Mouse (Mus musculus) intestine, postnatal 0 days (tissue): ENCODE measurements at regions not wholly inside any gene's neighbourhood (a gene's known extent, or its start where the extent isn't known, plus 50 kb on each side); places are given as distances from the start of the nearest gene placed in this dataset.

ENCODE experiments used
- ATAC-seq: fragments of 200-750 bp; cut with Nextera tagmentation; 2 replicates; pipeline ENCODE4 v1.8.0; 2017; ENCODE audit warnings: mild to moderate bottlenecking, moderate TSS enrichment, moderate library complexity
- H3K27ac ChIP-seq: fragments of 300-500 bp; sonication (generic); 2 replicates; pipeline ENCODE4 v1.5.1; 2014; ENCODE audit warnings: mild to moderate bottlenecking, low read depth, low read length, moderate library complexity
- H3K27me3 ChIP-seq: fragments of 300-500 bp; sonication (generic); replicated peaks from 2 replicates; pipeline ENCODE4 v1.6.1; 2014; ENCODE audit warnings: low read length, mixed read lengths; ENCODE audit not compliant: control insufficient read depth, insufficient read depth
- H3K36me3 ChIP-seq: fragments of 300-500 bp; sonication (generic); 2 replicates; pipeline ENCODE4 v1.6.1; 2014; ENCODE audit warnings: mild to moderate bottlenecking, moderate library complexity; ENCODE audit not compliant: control insufficient read depth, insufficient read depth
- H3K4me1 ChIP-seq: fragments of 300-500 bp; sonication (generic); replicated peaks from 2 replicates; pipeline ENCODE4 v1.6.1; 2014; ENCODE audit warnings: antibody characterized with exemption, low read length, mixed read lengths; ENCODE audit not compliant: control insufficient read depth, insufficient read depth
- H3K4me2 ChIP-seq: fragments of 300-500 bp; sonication (generic); replicated peaks from 2 replicates; pipeline ENCODE4 v1.6.1; 2014; ENCODE audit warnings: low read depth, mild to moderate bottlenecking, moderate library complexity
- H3K4me3 ChIP-seq: fragments of 300-500 bp; sonication (generic); 2 replicates; pipeline ENCODE4 v1.5.1; 2014; ENCODE audit warnings: low read depth, low read length
- H3K9ac ChIP-seq: fragments of 300-500 bp; sonication (generic); 2 replicates; pipeline ENCODE4 v1.6.1; 2014; ENCODE audit warnings: mild to moderate bottlenecking, low read depth, low read length
- H3K9me3 ChIP-seq: fragments of 300-500 bp; sonication (generic); 2 replicates; pipeline ENCODE4 v1.6.1; 2016; ENCODE audit warnings: mixed run types; ENCODE audit not compliant: control insufficient read depth
- CTCF ChIP-seq: sonication (generic); IDR thresholded peaks from 2 replicates; pipeline ENCODE4 v1.5.1; 2016; ENCODE audit warnings: low read depth, mild to moderate bottlenecking, control low read depth, antibody characterized with exemption, moderate library complexity
- WGBS: fragments of 180-500 bp; shearing (Covaris S2); extraction: QIAGEN DNeasy Blood & Tissue Kit; methylation state at CpG from one replicate; pipeline ENCODE4 v1.1.7; 2014; 5-methylcytosine and 5-hydroxymethylcytosine counted together

DNA sequence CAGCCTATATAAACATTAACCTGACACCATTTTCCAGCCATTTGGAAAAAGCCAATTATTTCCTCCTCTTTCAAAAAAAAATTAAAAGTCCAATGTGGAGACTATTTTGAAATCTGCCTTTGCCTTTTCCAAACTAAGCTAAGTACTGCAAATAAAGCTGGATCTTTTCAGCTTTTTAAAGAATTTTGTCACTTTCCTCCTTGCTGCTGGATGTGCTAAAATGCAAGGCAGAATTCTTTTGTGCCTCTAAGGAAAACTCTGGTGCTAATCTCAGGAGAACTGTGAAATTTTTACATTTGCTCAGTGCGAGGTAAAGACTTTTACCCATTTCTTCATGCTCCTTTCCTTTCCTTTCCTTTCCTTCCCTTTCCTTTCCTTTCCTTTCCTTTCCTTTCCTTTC, 546.7 kb downstream of the 1190002N15Rik start:
- 64% methylated on average over 1 of the region's 1 CpGs for WGBS
- H3K27me3 ChIP-seq: no peaks in the 10 kb centered on the region
- no peak for ATAC-seq

DNA sequence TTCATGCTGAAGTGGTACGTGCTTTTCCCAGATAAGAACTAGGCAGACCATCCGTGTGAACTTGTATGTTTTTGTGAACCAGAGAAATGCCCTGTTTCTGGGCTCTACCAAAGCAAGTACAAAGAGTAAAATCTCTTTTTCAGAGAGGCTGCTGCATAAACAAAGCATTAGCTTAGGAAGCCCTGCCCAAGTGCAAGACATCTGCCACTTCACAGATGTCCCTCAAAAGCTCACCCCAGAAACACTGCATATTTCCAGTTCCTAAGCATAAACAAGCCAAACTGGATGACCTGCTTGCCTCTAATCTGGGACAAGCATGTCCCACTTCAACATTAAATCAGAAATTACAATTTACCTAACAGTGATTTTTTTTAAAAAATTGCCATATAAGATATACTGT, 556.7 kb downstream of the 1190002N15Rik start:
- TF ChIP-seq CTCF: no peak
- Histone ChIP-seq H3K9ac (no peak overlapping the region), H3K4me2 (no peak overlapping the region), H3K9me3 (no peaks in the 10 kb centered on the region), H3K36me3 (no peaks in the 10 kb centered on the region), H3K4me3 (no peak overlapping the region), H3K27ac (no peak overlapping the region), H3K4me1 (no peaks in the 10 kb centered on the region), H3K27me3 (no peaks in the 10 kb centered on the region)
- ATAC-seq: no peak
- WGBS: 66% methylated on average over 2 of the region's 2 CpGs

More for the DNA sequence above, 546.7 kb downstream of the 1190002N15Rik start:
- H3K27ac ChIP-seq: no peak overlapping the region
- TF ChIP-seq CTCF: no peak
- no peak overlapping the region for H3K4me2 ChIP-seq
- no peaks in the 10 kb centered on the region for H3K9me3 ChIP-seq
- H3K4me1 ChIP-seq: no peaks in the 10 kb centered on the region
- no peaks in the 10 kb centered on the region for H3K36me3 ChIP-seq
- no peak overlapping the region for H3K9ac ChIP-seq
- H3K4me3 ChIP-seq: no peak overlapping the region

DNA sequence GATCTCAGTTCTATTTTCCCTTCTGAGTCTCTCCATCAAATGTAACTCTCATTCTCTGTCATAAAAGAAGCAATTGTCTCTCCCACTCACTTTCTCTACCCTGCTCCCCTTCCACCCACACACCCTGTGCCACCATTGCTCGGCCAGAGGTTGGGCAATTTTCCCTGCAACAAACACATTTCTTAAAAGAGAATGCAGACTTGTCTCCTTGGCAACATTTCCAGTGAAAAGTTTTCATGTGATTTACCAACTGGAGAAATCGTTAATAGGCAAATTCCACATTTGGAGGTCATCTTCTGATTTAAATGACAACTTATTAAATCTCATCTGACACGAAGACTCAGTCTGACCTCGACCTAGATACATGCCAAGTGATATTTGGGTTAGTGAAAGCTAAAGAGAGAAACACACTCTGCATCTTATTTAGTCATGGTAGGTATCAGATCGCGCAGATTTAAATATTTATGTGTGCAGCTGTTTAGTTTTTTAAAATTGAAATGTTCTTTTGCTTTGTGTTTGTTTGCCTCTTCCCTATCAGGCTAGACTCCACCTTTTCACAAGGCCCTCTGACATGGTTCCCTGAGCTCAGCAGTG, 568.1 kb downstream of the 1190002N15Rik start:
- H3K9ac ChIP-seq: no peak overlapping the region
- H3K9me3 ChIP-seq: no peaks in the 10 kb centered on the region
- 81% methylated on average over 6 of the region's 6 CpGs for WGBS
- no peak overlapping the region for H3K27ac ChIP-seq
- TF ChIP-seq CTCF: no peak
- ATAC-seq: no peak
- no peaks in the 10 kb centered on the region for H3K27me3 ChIP-seq
- no peak overlapping the region for H3K4me2 ChIP-seq
- no peaks in the 10 kb centered on the region for H3K4me1 ChIP-seq
- no peaks in the 10 kb centered on the region for H3K36me3 ChIP-seq
- H3K4me3 ChIP-seq: no peak overlapping the region

DNA sequence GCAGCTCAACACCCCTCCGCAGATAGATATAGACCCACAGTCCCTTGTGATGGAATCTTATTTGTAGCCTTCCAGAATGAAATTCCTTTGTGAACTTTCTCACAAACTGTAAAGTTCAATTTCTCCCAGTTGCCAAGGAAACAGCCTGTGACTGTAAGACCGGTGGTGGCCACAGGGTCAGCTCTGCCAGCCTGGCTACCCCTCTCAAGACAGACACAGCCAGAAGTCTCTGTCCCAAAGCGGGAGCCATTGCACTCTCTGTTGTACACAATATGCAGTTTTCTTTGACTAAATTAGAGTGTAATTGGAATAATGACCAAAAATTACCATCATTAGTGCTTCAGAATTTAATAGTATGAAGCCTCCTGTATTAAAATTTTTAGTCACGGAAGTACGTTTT, 568.8 kb downstream of the 1190002N15Rik start:
- WGBS: 82% methylated on average over 5 of the region's 5 CpGs
- H3K27ac ChIP-seq: no peak overlapping the region
- H3K4me1 ChIP-seq: no peaks in the 10 kb centered on the region
- no peak for ATAC-seq
- H3K27me3 ChIP-seq: no peaks in the 10 kb centered on the region
- no peaks in the 10 kb centered on the region for H3K36me3 ChIP-seq
- no peak overlapping the region for H3K4me3 ChIP-seq
- H3K9ac ChIP-seq: no peak overlapping the region
- TF ChIP-seq CTCF: no peak
- no peaks in the 10 kb centered on the region for H3K9me3 ChIP-seq
- no peak overlapping the region for H3K4me2 ChIP-seq

DNA sequence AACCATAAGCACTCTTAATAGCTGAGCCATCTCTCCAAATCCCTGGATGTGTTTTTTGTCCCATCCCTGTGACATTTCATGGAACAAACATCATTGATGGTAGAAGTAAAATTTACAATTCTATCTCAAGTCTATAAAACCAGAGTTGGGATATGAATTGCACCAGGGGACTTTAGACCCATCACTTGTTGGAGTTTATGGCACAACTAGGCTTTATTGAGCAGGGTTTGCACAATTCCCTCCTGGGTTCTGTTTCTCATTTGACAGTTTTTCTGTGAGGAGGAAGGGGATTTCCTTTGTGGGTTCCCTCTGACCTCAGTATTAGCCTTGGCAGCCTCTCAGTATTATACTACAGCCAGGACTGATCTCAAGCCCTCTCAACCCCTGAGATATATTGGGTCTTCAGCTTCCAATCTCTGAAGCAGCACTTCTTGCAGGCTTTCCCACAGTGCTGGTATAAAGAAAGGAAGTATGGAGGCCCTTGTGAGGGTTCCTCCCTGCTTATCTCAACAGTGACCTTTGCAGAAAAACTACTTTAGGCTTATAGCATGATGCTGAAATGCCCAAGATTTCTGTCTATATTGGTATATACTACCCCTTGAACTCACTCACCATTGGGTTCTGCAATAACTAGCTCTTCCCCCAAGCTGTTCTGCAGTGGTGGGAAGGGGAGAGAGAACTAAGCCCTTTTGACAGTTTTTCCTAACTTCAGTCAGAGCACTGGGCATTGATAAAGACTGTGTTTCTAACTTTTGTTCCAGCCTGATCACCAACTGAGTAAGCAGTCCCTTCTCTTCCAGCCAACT, 582.4 kb downstream of the 1190002N15Rik start:
- Histone ChIP-seq H3K9ac (no peak overlapping the region), H3K4me3 (no peak overlapping the region), H3K9me3 (no peaks in the 10 kb centered on the region), H3K36me3 (no peaks in the 10 kb centered on the region), H3K27ac (no peak overlapping the region), H3K27me3 (no peaks in the 10 kb centered on the region), H3K4me1 (no peaks in the 10 kb centered on the region), H3K4me2 (no peak overlapping the region)
- ATAC-seq: peak; percentile 88
- TF ChIP-seq CTCF: no peak

DNA sequence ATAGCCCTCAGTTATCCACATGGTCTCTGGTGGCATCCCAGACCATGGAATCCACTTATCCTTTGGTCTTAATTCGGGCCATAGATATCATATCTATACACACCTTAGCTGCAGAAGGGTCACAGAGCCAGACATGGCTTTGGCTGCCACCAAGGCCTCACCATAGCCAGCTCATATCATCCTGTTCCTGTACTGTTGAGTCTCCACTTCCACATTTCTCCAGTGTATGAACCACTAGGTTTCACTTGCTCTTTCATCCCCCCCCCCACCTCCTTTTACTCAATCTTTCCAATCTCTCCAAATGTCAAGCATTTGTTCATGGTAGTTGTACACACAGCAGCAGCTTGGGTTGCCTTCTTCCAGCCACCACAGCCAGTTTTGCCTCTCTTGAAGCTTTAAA, 589.2 kb downstream of the 1190002N15Rik start:
- no peaks in the 10 kb centered on the region for H3K4me1 ChIP-seq
- TF ChIP-seq CTCF: no peak
- H3K27ac ChIP-seq: no peak overlapping the region
- no peaks in the 10 kb centered on the region for H3K27me3 ChIP-seq
- H3K4me3 ChIP-seq: no peak overlapping the region
- H3K9ac ChIP-seq: no peak overlapping the region
- WGBS: 81% methylated on average over 1 of the region's 1 CpGs
- H3K36me3 ChIP-seq: no peaks in the 10 kb centered on the region
- H3K9me3 ChIP-seq: no peaks in the 10 kb centered on the region
- ATAC-seq: no peak
- H3K4me2 ChIP-seq: no peak overlapping the region
